Mouse (Mus musculus): ENCODE measurements around the gene Igsf3.

Gene Igsf3

DNA sequence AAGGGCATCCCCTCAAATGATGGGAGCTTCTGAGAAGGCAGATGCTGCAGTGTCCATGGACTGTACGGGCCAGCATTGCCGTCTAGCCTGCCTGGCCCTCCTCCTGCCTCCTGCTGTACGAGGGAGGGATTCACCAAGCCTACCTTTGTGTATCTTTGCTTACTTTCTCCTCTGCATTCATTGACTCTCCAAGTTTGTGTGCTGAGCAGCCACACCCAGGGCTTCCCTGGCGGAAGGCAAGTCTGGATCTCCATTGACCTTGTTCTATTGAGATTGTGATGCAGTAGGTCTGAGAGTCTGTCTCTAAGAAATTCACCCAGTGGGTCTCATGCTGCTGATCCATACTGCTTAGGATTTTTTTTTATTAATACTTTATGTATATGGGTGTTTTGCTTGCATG, 70.4 kb downstream of the Igsf3 start:
- no peak for DNase-seq (ENCODE audit: low spot score in 2 of 2)

DNA sequence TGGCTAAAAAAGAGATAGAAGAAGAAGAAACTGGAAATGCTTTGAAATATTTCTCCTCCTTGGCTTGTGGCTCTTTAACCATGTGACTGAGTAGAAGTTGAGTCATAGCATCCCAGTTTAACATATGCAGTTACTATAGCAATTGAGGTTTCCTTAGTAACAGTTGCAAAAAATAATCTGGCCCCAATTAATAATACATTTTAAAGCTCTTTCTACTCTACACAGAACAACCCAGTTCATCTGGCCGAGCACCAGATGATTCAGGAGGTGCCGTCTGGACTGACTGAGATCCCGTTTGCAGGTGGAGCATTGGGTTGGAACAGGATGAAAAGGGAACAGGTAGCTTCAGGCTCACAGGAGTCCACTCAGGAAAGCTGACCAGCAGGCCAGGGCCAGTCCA, 71.9 kb downstream of the Igsf3 start:
- DNase-seq (ENCODE audit: low spot score in 2 of 2) = peak; percentile 20 to 32

DNA sequence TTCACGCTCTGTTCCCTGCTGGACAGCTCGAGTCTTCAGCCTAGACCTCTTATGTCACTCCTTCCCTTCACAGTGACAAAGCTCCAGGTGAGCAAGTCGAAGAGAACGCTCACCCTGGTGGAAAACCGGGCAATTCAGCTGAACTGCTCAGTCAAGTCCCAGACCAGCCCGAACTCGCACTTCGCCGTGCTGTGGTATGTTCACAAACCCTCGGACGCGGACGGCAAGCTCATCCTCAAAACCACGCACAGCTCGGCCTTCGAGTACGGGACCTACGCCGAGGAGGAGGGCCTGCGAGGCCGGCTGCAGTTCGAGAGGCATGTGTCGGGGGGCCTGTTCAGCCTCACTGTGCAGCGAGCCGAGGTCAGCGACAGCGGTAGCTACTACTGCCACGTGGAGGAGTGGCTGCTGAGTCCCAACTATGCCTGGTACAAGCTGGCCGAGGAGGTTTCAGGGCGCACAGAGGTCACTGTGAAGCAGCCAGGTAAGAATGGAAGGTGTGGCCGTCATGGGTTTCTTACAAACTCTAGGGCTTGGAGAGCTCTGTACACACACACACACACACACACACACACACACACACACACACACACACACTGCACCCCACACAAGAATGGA, 74.0 kb downstream of the Igsf3 start:
- DNase-seq (ENCODE audit: low spot score in 2 of 2) = no peak

DNA sequence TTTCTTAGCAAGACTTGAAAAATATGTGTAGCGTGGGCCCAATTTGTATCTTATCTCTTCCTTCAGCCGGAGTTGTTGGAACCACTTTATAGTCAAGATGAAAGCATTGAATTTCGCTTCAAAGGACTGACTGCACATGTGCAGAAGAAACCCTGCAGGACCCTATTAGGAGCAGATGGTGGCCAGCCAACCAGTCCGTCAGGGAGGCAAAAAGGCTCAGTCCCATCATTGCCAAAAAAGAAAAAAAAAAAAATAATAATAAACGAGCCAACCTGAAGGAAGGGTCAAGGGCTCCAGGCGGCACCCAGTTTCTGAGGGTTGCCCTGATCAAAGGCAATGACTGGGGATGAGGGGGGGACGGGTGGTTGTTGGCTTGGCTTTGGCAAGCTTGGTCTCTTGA, 83.7 kb downstream of the Igsf3 start:
- no peak for DNase-seq (ENCODE audit: low spot score in 2 of 2)

DNA sequence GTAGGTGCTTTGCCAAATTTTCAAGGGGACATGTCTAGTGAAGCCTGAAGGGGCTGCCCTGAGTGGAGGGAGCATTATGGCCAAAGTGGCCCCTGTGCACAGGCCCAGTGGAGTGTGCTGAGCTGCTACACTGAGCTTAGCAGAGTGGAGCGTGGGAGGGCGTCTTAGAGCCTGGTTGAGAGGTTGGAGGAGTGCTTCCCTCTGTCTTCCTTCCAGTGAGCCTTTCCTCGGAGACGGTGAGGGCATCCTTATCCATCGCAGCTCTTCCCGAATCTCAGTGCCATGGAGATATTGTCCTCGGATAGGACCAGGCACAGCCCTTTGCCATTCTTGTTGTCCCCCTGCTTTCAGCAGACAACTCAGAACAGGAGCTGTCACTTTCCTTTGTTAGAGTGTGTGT, 84.2 kb downstream of the Igsf3 start:
- no peak for DNase-seq (ENCODE audit: low spot score in 2 of 2)

DNA sequence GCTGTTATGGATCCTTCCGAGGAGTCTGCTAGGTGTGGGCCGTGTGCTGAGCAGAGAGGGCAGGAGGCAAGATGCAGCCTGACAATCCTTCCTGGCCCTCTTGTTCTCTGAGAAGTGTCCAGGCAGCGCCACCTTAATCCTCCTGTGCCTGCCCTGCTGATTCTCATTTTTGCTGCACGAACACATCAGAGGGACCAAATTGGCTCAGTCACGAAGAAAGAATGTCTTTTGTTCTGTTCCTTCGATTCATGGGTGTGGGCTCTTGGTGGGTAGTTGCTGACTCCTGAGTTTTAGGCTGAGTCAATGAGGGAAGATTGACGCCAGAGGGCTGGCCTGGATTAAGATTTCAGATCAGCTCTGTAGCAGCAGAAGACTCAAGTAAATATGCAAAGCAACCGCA, 84.9 kb downstream of the Igsf3 start:
- no peak for DNase-seq (ENCODE audit: low spot score in 2 of 2)

DNA sequence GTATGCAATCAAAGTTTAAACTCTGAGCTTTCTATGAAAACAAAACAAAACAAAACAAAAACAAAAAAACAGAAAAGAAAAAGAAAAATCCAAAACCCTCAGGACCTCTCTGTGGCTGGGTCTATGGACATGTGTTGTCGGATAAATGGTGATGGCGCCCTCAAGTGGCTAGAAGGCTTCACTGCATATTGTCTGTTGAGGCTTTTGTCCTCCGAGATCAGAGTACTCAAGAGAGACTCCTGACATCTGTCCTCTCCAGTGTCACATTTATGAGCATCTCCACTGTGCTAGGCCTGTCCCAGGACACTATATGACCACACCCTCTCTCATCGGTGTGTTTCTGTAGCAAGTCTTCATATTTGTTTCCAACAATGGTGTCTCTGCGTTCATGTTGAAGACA, 85.4 kb downstream of the Igsf3 start:
- peak; percentile 60 to 61 for DNase-seq (ENCODE audit: low spot score in 2 of 2)

DNA sequence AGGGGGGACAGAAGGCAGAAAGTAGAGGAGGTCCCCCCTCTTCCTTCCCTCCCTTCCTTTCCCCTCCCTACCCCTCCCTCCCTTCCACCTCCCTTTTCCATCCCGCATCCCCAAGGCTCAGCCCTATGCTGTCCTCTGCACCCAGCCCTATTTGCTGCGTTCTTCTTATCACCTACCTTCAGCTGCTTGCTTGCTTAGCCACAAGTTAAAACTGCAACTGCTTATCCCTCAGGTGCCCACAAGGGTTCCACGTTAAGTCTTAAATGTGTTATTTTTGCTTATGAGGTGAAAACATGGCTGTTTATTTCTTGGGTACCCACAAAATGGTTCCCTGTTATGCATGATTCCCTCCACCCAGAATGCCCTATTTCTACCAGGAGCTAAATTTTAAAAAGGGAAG, 86.6 kb downstream of the Igsf3 start:
- DNase-seq (ENCODE audit: low spot score in 2 of 2) = no peak

DNA sequence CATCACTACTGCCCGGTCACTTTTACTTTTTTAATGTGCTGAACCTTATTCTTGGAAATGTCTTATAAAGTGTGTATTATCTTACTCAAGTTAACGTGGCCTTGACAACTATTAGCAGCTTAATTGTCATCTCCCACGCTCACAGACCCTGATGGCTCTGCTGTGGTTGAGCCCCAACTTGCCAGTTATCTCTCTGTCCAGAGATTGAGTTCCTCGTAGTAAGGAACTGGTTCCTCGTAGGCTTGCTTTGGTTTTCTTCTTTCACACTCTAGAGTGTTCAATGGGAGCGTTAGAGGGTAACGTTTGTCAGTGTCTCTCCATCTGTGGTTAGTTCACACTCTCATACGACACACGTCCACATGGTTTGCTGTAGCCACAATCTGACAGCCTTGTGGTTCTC, 92.8 kb downstream of the Igsf3 start:
- DNase-seq (ENCODE audit: low spot score in 2 of 2) = no peak

DNA sequence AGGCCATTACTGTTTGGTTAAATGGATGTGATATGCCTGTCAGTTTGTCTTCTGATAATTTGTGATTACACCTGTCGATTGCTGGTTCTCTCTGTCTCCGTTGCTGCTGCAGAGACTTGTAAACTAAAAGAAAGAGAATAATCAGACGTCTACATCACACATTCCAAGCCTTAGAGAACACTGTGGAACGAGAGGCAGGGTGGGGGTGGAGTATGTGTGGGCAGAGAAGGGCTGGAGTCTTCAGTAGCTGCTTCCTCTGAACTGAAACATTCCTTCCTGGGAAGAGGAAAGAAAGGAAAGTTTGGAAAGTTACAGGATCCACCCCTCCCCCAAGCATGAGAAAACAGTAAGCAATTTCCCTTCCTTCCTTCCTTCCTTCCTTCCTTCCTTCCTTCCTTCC, 95.0 kb downstream of the Igsf3 start:
- no peak for DNase-seq (ENCODE audit: low spot score in 2 of 2)

DNA sequence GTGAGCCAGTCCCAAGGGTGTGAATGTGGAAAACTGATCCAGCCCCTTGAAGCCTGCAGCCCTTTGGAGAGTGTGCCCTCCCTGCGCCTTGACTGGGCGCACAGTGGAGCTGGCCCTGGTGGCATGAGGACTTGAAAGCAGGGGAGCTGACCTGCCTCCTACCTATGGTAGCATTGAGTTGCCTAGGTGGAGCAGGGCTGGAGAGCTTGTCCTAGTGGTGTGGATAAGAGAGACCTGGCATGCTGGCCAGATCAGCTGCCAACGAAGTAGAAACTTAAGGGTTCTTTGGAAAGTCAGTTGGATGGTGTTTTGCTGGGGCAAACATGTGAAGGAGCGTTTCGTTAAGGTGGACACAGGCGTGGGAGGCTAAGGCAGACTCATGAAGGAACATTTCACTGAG, 105.1 kb downstream of the Igsf3 start:
- no peak for DNase-seq (ENCODE audit: low spot score in 2 of 2)

DNA sequence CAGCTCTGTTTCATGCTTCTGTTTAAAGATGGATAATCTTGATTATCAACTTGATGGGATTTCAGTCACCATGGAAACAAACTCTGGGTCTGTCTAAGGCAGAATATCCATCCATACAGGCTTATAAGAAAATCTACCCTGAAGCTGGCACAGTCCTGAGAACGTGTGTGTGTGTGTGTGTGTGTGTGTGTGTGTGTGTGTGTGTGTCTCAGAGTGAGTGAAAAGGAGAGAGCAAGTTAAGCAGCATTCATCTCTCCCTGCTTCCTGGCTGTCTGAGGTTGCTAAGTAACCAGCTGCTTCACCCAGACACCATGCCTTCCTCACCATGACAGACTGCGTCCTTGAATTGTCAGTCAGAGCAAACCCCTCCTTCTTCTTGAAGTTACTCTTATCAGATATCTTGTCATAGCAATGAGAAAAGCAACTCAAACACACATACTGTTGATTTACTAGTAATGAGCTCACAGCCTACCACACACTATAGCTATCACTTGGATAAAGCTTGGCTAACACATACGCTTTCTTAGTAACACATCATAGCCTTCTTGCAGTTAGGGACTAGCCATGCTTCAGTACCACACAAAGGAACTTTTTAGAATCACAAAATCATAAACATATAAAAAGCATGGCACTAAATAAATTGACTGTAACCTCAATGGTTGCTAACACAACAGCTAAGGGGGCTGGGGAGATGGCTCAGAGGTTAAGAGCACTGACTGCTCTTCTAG, 106.5 kb downstream of the Igsf3 start:
- no peak for DNase-seq (ENCODE audit: low spot score in 2 of 2)

DNA sequence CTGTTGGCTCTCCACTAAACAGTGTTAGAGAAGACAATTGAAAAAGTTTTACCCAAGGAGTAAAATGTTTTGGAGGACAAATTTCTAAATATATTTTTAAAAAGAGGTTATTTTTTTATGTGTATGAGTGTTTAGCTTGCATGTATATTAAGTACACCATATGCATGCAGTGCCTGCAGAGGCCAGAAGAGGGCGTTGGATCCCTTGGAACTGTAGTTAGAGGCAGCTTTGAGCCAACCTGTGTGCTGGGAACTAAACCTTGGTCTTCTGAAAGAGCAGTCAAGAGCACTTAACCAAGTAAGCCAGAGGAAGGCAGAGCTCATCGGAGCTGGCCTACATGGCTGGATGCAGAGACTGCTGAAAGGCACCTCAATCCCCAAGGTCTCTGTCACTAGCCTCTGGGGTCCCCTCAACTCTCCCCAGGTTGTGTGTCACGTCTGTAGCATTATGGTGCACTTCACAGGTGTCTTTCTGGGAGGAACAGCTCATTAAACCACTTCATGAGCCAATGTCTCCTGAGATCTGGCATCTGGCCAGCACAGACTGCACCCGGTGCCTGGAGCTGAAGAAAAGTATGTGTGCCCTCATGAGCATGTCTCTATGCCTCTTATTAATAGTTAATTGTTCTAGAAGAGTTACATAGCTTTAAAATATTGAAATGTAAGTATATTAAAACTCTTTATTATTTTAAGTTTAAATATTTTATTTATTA, 109.3 kb downstream of the Igsf3 start:
- DNase-seq (ENCODE audit: low spot score in 2 of 2) = no peak

DNA sequence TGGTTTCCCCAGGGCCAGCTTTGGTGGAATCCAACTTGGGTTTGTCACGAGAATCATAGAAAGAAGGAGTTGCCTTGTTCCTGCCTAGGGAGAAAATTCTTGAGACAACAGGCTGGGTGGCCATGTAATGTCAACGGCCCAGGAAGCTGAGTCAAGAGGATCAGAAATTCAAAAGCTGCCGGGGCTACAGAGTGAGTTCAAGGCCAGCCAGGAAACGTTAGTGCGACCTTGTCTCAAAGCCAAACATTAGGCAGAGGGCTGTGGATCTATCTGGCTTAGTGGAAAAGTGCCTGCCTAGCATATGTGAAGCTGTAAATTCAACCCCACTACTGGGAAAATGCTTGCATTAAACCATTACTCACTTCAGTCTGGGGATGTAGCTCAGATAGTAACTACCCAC, 110.6 kb downstream of the Igsf3 start:
- no peak for DNase-seq (ENCODE audit: low spot score in 2 of 2)

DNA sequence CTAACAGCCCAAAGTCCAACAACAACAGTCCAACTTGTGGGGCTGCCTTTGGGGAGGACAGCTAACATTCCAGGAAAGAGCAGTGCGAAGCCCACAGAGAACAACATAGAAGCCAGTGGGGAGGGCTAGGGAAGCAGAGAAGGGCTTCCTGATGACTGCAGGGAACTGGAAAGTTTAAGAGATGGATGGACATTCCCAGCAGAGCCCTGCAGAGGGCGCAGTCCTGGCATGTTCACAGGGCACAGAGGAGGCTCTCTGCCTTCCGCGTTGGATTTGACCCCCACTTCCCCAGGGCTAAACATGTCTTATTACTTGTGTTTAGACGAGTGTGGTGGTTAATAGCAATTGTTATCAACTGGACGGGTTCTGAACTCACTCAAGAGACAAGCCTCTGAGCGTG, 111.3 kb downstream of the Igsf3 start:
- no peak for DNase-seq (ENCODE audit: low spot score in 2 of 2)

DNA sequence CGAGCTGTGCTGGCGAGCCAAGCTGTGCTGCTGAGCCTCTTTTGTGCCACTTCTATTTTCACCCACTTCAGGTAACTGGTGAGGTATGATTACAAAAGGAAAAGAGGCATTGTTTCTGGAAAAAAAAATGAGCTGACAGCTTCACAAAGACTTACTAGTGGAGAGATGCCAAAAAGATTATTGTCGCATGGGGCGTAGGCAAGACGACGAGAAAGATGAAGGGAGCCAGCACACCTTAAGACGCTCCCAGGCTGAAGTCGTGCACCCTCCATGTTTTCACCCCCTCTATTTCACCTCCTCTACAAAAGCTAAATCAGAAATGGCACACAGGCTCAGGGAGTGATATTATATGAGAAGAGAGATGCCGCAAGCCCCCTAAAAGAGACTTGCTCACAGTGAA, 113.6 kb downstream of the Igsf3 start:
- no peak for DNase-seq (ENCODE audit: low spot score in 2 of 2)

DNA sequence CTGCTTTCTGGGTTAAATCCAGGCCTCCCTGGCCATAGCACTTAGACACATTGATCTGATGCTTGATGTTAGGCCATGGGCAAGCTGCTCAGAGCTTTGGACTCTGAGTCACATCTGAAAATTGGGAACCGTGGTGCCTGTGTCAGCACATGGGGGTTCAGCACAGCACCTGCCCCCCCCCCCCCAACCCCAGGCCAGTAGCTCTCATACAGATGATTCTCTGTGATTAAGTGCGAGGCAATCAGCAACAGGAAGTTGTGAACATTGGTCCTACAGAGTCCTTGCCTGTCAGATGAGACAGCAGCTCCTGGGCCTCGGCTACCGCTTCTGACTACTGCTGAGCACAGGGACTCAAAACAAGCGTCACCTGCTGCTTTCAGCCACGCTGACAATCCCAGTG, 116.0 kb downstream of the Igsf3 start:
- no peak for DNase-seq (ENCODE audit: low spot score in 2 of 2)

DNA sequence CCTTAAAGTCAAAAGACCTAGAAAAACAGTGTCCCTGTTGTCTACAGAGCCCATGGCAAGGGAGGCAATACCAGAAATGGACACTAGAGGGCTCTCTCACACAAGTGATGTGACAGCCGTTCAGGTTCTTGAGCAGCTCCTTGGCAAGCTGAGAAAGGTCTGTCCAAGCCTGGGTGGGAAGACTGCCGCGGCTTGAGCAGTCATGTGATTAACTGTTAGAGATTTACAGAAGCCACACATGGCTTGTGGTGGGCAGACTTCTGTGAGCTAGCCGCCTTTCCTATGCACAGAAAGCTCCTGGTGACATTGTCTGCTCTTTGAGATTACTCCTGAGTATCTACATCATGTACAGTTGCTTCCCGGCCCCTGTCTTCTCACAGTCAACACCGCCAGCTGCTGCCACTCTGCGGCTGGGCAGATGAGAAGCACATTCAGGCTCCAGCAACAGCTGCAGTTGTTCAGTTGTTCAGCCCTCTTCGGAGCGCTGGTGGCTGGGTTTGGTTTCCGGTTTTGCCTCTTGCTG, 117.1 kb downstream of the Igsf3 start:
- DNase-seq (ENCODE audit: low spot score in 2 of 2) = peak; percentile 76 to 82

DNA sequence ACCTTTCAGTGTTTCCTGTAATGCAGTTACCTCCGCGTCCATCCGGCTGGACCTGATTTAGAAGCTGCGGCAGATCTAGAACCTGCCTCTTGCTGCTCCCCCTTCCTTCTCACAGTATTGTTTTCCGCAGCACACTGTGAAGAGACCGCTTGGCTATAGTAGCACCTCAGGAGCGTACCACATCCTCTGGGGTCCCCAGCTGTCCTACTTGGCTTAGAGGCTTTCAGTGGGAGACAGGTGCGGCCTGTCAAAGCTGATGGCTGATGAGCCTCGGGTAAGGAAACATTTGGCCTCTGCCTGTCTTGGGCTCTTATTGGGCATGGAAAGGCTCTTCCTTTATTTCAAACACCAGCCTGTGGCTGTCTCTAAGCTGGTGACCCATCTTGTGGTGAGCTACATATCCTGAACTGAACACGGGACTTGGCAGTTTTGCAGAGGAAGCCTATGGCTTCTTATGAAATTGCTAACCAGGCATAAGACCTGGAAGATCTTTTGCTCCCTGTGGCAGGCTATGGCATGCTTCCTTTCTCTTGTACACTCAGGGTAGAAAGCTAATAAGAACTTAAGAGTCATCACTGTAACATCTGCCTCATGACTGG, 120.6 kb downstream of the Igsf3 start:
- no peak for DNase-seq (ENCODE audit: low spot score in 2 of 2)

DNA sequence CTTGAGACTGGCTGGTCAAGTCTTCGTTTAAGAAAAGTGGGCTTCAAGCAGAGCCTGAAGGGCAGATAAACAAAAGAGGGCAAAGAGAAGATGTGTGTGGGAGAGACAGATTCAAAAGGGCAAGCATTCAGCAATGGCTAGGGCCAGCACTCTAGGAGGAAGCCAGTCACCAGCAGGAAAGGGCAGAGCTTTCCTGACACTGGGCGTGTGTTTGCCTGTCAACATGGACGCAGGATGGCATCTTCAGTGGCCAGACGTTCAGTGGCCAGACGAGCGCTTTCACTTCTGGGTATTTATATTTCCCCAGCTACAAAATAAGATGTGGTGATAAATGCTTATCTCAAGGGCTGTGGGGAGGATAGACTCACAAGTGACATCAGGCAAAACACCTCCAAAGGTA, 123.0 kb downstream of the Igsf3 start:
- no peak for DNase-seq (ENCODE audit: low spot score in 2 of 2)

DNA sequence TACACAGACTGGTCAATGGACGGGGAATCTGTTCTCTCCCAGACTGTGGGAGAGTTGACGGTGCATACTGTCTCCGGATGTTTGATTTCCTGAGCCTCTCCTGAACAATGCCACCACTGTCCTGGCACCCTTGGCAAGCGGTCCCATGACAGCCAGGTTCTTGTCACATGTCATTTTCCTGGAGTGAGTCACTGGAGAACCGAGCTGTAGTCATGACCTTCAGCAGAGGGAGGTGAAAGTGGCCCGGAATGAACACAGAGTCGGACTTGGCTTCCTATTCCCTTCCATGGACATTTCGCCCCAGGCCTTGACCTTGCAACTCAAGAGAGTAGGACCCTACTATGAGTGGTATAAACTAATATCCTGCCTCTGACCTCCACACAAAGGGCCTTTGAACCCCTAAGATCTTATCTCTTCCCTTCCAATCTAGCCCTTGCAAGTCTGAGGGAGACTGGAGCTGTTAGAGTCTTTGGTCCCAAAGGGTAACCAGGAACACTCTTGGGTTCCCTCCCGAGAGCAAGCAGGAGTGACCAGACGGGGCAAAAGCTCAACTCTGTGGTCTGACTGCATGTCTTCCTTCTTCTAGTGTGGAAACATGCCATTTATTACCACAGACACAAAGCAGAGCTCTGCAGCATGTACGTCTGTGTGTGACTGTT, 123.6 kb downstream of the Igsf3 start:
- DNase-seq (ENCODE audit: low spot score in 2 of 2) = no peak

DNA sequence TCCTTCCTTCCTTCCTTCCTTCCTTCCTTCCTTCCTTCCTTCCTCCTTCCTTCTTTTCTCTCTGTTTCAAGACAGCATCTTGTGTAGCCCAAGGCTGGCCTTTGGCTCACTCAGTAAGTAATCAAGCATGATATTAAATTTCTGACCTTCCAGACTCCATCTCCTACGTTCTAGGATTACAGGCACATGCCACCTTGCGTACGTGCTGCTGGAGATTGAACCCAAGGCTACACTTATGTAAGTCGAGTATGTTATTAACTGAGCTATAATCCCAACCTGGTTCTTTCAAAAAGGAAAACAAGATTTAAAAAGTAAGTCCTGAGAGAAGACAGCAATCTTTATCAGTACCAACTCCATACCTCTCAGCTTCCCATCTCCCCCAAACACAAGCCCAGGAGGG, 124.7 kb downstream of the Igsf3 start:
- DNase-seq (ENCODE audit: low spot score in 2 of 2) = no peak

All from right cerebral cortex, postnatal 36 days (tissue).